Mouse (Mus musculus): Measurements from ENCODE around the gene Clpx. TPM values are rescaled to one million over a fixed set of nuclear protein-coding genes. Genes with fewer than 3 reads are reported as not detected.
"Not testable (repeated sequence)": the region's sequence is repeated elsewhere in the genome, so short reads cannot be mapped to it uniquely, and the experiment has no call there.

The Clpx gene
- total RNA-seq, 2 experiments from 2014 or later: 29.0 to 29.1 TPM

- not testable (repeated sequence) for DNase-seq (ENCODE audit: low spot score in 2 of 2)
These were observed 5.8 kb upstream of the Clpx start for GRCm38 (mm10) chr9:65288252-65288651.

- DNase-seq (ENCODE audit: low spot score in 2 of 2): no peak
These were observed 4.1 kb upstream of the Clpx start for GRCm38 (mm10) chr9:65289988-65290387.

GRCm38 (mm10) chr9:65292421-65292820 is 1.6 kb upstream of the Clpx start:
- no peak for DNase-seq (ENCODE audit: low spot score in 2 of 2)

GRCm38 (mm10) chr9:65293119-65293518 is 941 bp upstream of the Clpx start:
- DNase-seq (ENCODE audit: low spot score in 2 of 2): no peak

- DNase-seq (ENCODE audit: low spot score in 2 of 2): no peak
These were observed 484 bp upstream of the Clpx start for GRCm38 (mm10) chr9:65293580-65293972.

GRCm38 (mm10) chr9:65294716-65295378 is 787 bp downstream of the Clpx start:
- no peak for DNase-seq (ENCODE audit: low spot score in 2 of 2)

GRCm38 (mm10) chr9:65297056-65297455 is 3.0 kb downstream of the Clpx start:
- DNase-seq (ENCODE audit: low spot score in 2 of 2): no peak

- no peak for DNase-seq (ENCODE audit: low spot score in 2 of 2)
These were observed 4.7 kb downstream of the Clpx start for GRCm38 (mm10) chr9:65298761-65299160.

- no peak for DNase-seq (ENCODE audit: low spot score in 2 of 2)
These were observed 5.6 kb downstream of the Clpx start for GRCm38 (mm10) chr9:65299650-65300049.

GRCm38 (mm10) chr9:65302327-65302983 is 8.4 kb downstream of the Clpx start:
- DNase-seq (ENCODE audit: low spot score in 2 of 2): no peak

- no peak for DNase-seq (ENCODE audit: low spot score in 2 of 2)
These were observed 9.5 kb downstream of the Clpx start for GRCm38 (mm10) chr9:65303586-65303985.

GRCm38 (mm10) chr9:65304300-65304699 is 10.2 kb downstream of the Clpx start:
- no peak for DNase-seq (ENCODE audit: low spot score in 2 of 2)

- no peak for DNase-seq (ENCODE audit: low spot score in 2 of 2)
These were observed 12.6 kb downstream of the Clpx start for GRCm38 (mm10) chr9:65306672-65307071.

- no peak for DNase-seq (ENCODE audit: low spot score in 2 of 2)
These were observed 14.0 kb downstream of the Clpx start for GRCm38 (mm10) chr9:65308011-65308410.

- no peak for DNase-seq (ENCODE audit: low spot score in 2 of 2)
These were observed 18.8 kb downstream of the Clpx start for GRCm38 (mm10) chr9:65312669-65313357.

GRCm38 (mm10) chr9:65313846-65314245 is 19.8 kb downstream of the Clpx start:
- no peak for DNase-seq (ENCODE audit: low spot score in 2 of 2)

GRCm38 (mm10) chr9:65322255-65322900 is 28.3 kb downstream of the Clpx start:
- DNase-seq (ENCODE audit: low spot score in 2 of 2): no peak

- no peak for DNase-seq (ENCODE audit: low spot score in 2 of 2)
These were observed 31.9 kb downstream of the Clpx start for GRCm38 (mm10) chr9:65325971-65326370.

GRCm38 (mm10) chr9:65327371-65327770 is 33.3 kb downstream of the Clpx start:
- DNase-seq (ENCODE audit: low spot score in 2 of 2): no peak

- no peak for DNase-seq (ENCODE audit: low spot score in 2 of 2)
These were observed 39.9 kb downstream of the Clpx start for GRCm38 (mm10) chr9:65333958-65334357.

GRCm38 (mm10) chr9:65339146-65339545 is 45.1 kb downstream of the Clpx start:
- DNase-seq (ENCODE audit: low spot score in 2 of 2): no peak

GRCm38 (mm10) chr9:65340414-65340813 is 46.4 kb downstream of the Clpx start:
- DNase-seq (ENCODE audit: low spot score in 2 of 2): no peak
